Mouse (Mus musculus) embryonic fibroblast, embryonic 13.5 days (primary cell): ENCODE results near the gene Chn2.

ENCODE experiments used
- CTCF ChIP-seq: IDR thresholded peaks from 2 replicates; pipeline ENCODE4 v1.5.1; 2011; ENCODE audit warnings: mild to moderate bottlenecking, control low read depth, low read length, moderate library complexity, borderline replicate concordance; ENCODE audit not compliant: insufficient read depth
- POLR2A ChIP-seq: IDR thresholded peaks from 2 replicates; pipeline ENCODE4 v1.6.1; 2011; ENCODE audit warnings: low read depth, mild to moderate bottlenecking, control low read depth, low read length, moderate library complexity

GRCm38 (mm10) chr6:54204931-54205330 lies 165.6 kb downstream of the Chn2 start:
- no peak for TF ChIP-seq CTCF
- no peak for TF ChIP-seq POLR2A
